Mouse (Mus musculus): Measurements from ENCODE around the gene Eml3. TPM values are rescaled to one million over a fixed set of nuclear protein-coding genes. Genes with fewer than 3 reads are reported as not detected.

The Eml3 gene
- polyA plus RNA-seq (2015; fragmentation: Illumina TruSeq; extraction: RNeasy Lipid Tissue Mini Kit (QIAGEN cat#74804); ENCODE audit: low read depth, low replicate concordance): 10.3 TPM

DNA sequence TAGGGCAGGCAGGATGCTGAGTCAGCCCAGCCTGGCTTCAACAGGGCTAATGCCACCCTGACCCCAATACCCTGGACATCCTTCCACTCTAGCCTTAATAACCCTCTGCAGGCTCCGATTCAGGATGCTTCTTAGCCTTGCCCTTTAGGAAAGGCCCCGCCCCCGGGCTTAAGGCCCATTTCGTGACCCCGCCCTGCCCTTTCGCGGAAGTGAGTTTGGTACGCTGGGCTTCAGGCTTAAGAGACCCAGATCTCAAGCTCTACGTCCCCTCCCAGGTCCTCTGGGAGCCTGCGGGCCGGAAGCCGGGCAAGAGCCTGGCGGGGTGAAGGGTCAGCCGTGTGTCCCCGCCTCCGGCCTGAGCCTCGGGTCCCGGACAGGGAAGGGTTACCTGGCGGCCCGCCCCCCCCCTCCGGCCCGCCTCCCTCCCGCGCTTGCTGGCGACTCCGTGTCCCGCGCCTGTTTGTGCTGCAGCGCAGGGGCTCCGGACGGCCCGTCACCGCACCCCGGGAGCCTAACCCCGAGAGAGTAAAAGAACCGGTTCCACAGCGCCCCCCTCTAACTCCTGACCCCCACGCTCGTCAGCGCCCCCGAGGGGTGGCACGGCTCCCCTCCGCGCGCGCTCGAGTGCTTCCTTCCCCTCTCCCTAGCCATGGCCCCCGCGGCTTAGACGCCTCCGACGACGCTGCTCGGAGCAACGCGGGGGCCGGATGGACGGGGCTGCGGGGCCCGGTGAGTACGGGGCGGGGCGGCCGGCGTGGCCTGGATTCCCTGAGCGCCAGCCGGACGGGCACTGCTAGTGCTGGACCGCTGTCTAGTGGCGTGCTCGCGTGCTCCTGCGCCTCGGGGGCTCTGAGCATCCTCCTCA is at the start of gene Eml3, which contains the start of gene Rom1:
Gene Eml3 (plus strand): TSS at position 329 of the 865 bp plus-strand sequence.
Gene Rom1 (minus strand): TSS at position 133 of the 865 bp plus-strand sequence.

DNA sequence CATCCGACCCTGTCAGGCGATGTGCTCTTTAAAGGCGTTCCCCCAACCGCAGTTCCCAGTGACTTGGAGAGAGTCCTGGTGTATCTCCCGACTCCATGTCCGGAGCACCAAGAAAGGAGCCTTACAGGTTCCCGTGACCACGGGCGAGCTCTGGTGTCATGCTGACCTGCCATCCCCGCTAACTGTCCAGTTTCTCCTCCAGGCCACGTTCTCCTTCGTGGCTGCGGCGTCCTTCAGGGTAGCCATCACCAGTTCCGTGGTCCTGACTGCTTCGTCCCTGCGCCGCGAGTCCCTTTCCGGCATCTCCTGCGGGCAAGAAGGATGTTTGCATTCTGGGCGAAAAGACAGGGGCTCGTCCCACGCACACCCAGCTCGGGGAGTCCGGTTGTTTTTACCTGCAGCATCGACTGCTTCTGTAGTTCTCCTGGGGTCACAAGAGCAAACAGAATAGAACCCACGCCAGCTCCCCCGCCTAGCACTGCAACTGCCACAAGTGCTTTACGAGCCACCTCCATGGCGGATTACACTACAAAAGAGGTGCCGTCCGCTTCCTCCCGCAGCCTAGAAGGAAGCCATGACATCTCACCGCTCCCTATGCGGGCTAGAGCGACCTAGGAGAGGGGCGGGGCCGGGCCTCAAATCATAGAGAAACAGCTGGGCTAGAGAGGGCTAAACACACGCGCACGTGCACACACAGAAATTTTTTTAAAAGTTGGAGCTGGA is 48.9 kb upstream of the Eml3 start, which contains the start of gene Uqcc3:
Gene Uqcc3 (minus strand): TSS at position 613 of the 723 bp plus-strand sequence.

GRCm38 (mm10) chr19:8883616-8884015 is 45.7 kb upstream of the Eml3 start, which contains the start of the genes Lbhd1 and Gm49403:
Lbhd1 (plus strand) TSS chr19:8883732.
Gm49403 (plus strand) TSS chr19:8883930.

GRCm38 (mm10) chr19:8888511-8889385 is 40.6 kb upstream of the Eml3 start, which contains the start of the genes 1810009A15Rik and Gm49416:
1810009A15Rik (plus strand) TSS chr19:8888853.
Gm49416 (plus strand) TSS chr19:8888926.

DNA sequence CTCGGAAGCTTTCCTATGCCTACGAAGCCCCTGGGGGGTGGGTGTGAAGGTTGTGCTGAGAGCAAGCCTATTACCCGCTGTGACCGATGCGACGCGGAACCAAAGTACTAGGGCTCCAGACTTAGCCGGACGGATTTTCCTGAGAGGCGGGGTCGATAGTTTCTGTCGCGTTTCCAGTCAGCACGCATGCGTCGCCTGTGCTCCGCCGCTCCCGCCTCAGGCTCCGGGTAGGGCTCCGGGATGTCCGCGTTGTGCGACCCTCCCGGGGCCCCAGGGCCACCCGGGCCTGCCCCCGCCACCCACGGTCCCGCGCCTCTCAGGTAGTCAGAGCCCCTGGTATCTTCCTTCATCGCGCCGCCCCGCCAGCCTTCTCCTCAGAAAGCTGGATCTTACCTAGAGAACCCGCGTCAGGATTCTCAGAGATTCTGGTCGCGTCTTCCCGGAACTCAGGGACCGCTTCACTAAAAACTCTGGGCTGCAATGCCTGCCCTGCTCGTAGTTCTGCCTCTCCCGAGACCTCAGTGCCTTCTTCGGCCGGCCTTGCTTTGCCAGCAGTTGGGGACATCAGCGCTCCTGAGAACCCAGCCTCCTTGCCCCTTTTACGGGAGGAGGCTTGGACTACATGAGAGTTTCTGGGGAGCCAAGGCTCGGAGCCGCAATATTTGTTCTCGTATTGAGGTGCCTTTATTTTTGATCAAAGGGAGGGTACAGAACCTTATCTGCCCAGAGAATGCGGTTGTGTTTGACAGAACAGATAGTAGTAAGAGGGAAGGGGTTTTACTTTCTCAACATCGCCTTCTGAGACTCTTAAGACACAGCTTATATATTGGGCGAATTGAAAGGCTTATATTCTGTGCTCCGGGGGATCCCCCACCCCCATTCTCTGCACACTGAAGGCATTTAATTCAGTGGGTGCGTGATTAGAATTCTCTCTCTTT is 36.3 kb upstream of the Eml3 start, which contains the start of gene Ints5:
Gene Ints5 (plus strand): TSS at position 177 of the 938 bp plus-strand sequence.

DNA sequence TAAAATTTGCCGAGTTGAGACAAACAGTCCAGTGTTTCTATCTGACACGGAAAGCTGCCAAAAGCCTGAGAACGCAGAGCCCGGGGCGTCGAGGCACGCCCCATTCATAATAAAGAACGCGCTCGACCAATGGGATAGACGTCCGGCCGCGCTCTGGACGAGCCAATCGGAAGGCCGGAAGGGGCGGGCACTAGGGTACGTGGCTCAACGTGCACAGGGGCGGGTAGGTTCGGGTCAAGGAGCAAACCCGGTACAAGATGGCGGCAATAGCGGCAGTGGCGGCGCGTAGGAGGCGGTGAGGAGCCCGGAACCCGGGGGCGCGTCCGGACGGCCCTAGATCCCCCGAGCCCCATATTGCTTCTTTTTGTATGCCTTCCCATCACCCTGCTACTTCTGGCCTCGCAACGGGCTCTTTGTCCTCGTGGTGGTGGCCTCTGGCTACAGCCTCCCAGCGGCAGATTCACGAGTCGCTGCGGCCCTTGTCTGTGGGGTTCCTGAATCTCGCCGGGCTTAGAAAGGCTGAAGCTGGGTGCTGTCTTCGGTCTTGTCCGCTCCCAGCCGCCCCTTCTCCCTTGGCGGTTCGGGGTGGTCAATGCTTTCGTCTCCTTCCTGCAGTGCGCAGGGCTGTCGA is 31.4 kb upstream of the Eml3 start, which contains the start of gene Ganab:
Gene Ganab (plus strand): TSS at position 207 of the 631 bp plus-strand sequence.

DNA sequence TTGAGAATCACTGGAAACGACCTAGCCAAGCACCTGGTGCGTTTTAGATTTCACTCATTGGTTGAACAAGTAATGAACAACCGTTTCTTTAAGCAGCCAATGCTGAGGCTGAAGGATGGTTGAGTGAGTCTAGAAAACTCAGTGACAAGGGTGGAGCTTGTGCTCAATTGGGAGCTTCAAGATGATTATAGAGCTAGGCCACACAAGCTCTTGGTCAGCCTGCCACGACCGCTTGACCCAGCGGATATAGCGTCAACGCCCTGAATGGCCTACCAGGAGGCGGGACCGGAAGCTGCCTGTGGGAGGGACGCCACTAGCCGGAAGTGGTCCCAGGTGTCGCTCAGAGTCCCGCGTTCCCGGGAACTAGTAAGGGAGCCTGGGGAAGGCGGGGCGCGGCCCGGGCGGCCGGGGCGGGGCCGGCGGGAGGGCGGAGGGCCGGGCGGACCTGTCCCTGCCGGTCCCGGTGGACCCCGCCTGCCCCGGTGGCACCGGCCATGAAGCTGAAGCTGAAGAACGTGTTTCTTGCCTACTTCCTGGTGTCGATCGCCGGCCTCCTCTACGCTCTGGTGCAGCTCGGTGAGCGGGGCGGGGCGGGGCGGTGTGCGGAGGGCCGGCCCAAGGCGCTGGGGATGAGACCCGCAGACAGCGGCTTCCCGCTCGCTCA is 9.1 kb upstream of the Eml3 start, which contains the start of gene B3gat3:
Gene B3gat3 (plus strand): TSS at position 302 of the 664 bp plus-strand sequence.

DNA sequence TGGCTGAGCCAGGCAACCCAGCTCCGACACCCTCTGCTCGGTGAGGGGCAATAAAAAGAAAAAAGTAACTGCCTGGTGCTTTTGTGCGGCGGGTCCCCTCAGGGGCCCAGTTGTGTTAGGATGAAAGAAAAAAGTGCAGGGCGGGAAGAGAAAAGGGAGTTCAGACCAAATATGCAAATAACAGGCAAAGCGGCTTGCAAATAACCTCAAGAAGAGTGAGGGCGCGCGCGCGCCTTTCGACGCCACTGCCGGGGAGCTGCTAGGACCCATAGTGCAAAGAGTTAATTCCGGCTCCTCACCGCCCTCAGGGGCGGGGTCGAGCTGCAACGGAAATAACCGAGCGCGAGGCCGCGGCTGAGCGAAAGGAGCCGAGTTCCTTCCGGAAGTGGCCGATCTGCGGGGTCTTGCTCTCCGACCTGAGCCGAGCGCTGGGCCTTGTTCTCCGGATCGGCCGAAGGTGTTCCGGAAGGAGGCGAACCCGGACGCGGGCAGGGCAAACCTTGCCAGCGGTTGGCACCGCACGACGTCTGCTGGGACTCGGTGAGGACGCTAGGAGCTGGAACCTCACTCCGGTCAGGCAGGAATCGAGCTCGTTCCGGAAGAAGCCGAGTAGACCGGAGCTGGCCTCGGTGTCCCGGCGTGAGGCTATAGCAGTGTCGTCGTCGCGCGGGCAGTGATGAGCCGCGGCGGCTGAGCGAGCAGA is 12.3 kb downstream of the Eml3 start, which contains the start of gene Mta2:
Gene Mta2 (plus strand): TSS at position 361 of the 703 bp plus-strand sequence.

GRCm38 (mm10) chr19:8953135-8954039 is 24.0 kb downstream of the Eml3 start, which contains the start of gene Tut1:
Tut1 (plus strand) TSS chr19:8953847.

GRCm38 (mm10) chr19:8966590-8967372 is 37.4 kb downstream of the Eml3 start, which contains the start of gene Eef1g:
Eef1g (plus strand) TSS chr19:8967041.

DNA sequence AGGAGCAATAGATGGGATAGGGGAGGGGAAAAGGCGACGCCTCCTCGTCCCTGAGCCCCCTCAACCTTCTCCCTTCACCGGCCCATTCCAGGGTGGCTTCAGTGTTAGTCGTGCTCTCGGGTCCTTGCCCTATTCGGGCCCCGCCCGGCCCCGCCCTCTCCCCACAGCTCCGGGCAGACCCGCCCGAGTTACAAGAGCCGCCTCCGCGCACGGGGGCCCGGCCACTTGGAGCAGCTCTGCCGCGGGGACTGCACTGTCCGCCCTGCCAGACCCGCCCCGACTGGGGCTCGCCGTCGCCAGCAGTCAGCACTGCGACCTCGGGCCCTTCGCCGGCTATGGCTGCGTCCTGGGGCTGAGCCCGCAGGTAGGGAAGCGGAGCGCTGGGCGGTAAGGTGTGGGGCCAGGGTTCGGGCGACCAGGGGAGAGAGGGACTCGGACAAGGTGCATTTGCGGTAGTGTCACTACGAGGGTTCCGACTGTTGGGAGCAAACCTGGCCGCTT is 59.8 kb downstream of the Eml3 start, which contains the start of gene Ahnak:
Gene Ahnak (plus strand): TSS at position 219 of the 501 bp plus-strand sequence.

Other genes with a start within 250 kb of the Eml3 start
- gene Slc3a2, start 206.2 kb upstream of the Eml3 start, polyA plus RNA-seq (2015; fragmentation: Illumina TruSeq; extraction: RNeasy Lipid Tissue Mini Kit (QIAGEN cat#74804); ENCODE audit: low read depth, low replicate concordance): 155 TPM
- 52.0 TPM for gene Wdr74, start 193.7 kb upstream of the Eml3 start, polyA plus RNA-seq (2015; fragmentation: Illumina TruSeq; extraction: RNeasy Lipid Tissue Mini Kit (QIAGEN cat#74804); ENCODE audit: low read depth, low replicate concordance)
- not detected for gene 1700092M07Rik, start 188.8 kb upstream of the Eml3 start, polyA plus RNA-seq (2015; fragmentation: Illumina TruSeq; extraction: RNeasy Lipid Tissue Mini Kit (QIAGEN cat#74804); ENCODE audit: low read depth, low replicate concordance)
- 93.3 TPM for gene Stx5a, start 188.1 kb upstream of the Eml3 start, polyA plus RNA-seq (2015; fragmentation: Illumina TruSeq; extraction: RNeasy Lipid Tissue Mini Kit (QIAGEN cat#74804); ENCODE audit: low read depth, low replicate concordance)
- 89.5 TPM for gene Nxf1, start 172.5 kb upstream of the Eml3 start, polyA plus RNA-seq (2015; fragmentation: Illumina TruSeq; extraction: RNeasy Lipid Tissue Mini Kit (QIAGEN cat#74804); ENCODE audit: low read depth, low replicate concordance)
- gene Tmem223, start 158.6 kb upstream of the Eml3 start, polyA plus RNA-seq (2015; fragmentation: Illumina TruSeq; extraction: RNeasy Lipid Tissue Mini Kit (QIAGEN cat#74804); ENCODE audit: low read depth, low replicate concordance): 109 TPM
- gene Tmem179b, start 155.1 kb upstream of the Eml3 start, polyA plus RNA-seq (2015; fragmentation: Illumina TruSeq; extraction: RNeasy Lipid Tissue Mini Kit (QIAGEN cat#74804); ENCODE audit: low read depth, low replicate concordance): 11.0 TPM
- 12.2 TPM for gene Taf6l, start 143.1 kb upstream of the Eml3 start, polyA plus RNA-seq (2015; fragmentation: Illumina TruSeq; extraction: RNeasy Lipid Tissue Mini Kit (QIAGEN cat#74804); ENCODE audit: low read depth, low replicate concordance)
- 206 TPM for gene Polr2g, start 131.0 kb upstream of the Eml3 start, polyA plus RNA-seq (2015; fragmentation: Illumina TruSeq; extraction: RNeasy Lipid Tissue Mini Kit (QIAGEN cat#74804); ENCODE audit: low read depth, low replicate concordance)
- 4.3 TPM for gene Zbtb3, start 127.0 kb upstream of the Eml3 start, polyA plus RNA-seq (2015; fragmentation: Illumina TruSeq; extraction: RNeasy Lipid Tissue Mini Kit (QIAGEN cat#74804); ENCODE audit: low read depth, low replicate concordance)
- gene Ttc9c, start 110.2 kb upstream of the Eml3 start, polyA plus RNA-seq (2015; fragmentation: Illumina TruSeq; extraction: RNeasy Lipid Tissue Mini Kit (QIAGEN cat#74804); ENCODE audit: low read depth, low replicate concordance): 38.9 TPM
- gene Hnrnpul2, start 109.5 kb upstream of the Eml3 start, polyA plus RNA-seq (2015; fragmentation: Illumina TruSeq; extraction: RNeasy Lipid Tissue Mini Kit (QIAGEN cat#74804); ENCODE audit: low read depth, low replicate concordance): 102 TPM
- not detected for gene AC129217.1, start 99.8 kb upstream of the Eml3 start, polyA plus RNA-seq (2015; fragmentation: Illumina TruSeq; extraction: RNeasy Lipid Tissue Mini Kit (QIAGEN cat#74804); ENCODE audit: low read depth, low replicate concordance)
- gene Bscl2, start 92.1 kb upstream of the Eml3 start, polyA plus RNA-seq (2015; fragmentation: Illumina TruSeq; extraction: RNeasy Lipid Tissue Mini Kit (QIAGEN cat#74804); ENCODE audit: low read depth, low replicate concordance): 92.5 TPM
- gene Gng3, start 90.4 kb upstream of the Eml3 start, polyA plus RNA-seq (2015; fragmentation: Illumina TruSeq; extraction: RNeasy Lipid Tissue Mini Kit (QIAGEN cat#74804); ENCODE audit: low read depth, low replicate concordance): 191 TPM
- gene Lrrn4cl, start 78.8 kb upstream of the Eml3 start, polyA plus RNA-seq (2015; fragmentation: Illumina TruSeq; extraction: RNeasy Lipid Tissue Mini Kit (QIAGEN cat#74804); ENCODE audit: low read depth, low replicate concordance): 0.82 TPM
- gene Ubxn1, start 58.1 kb upstream of the Eml3 start, polyA plus RNA-seq (2015; fragmentation: Illumina TruSeq; extraction: RNeasy Lipid Tissue Mini Kit (QIAGEN cat#74804); ENCODE audit: low read depth, low replicate concordance): 140 TPM
- 52.0 TPM for gene Uqcc3, start 48.6 kb upstream of the Eml3 start, polyA plus RNA-seq (2015; fragmentation: Illumina TruSeq; extraction: RNeasy Lipid Tissue Mini Kit (QIAGEN cat#74804); ENCODE audit: low read depth, low replicate concordance)
- gene Lbhd1, start 45.8 kb upstream of the Eml3 start, polyA plus RNA-seq (2015; fragmentation: Illumina TruSeq; extraction: RNeasy Lipid Tissue Mini Kit (QIAGEN cat#74804); ENCODE audit: low read depth, low replicate concordance): 15.7 TPM
- not detected for gene Gm49403, start 45.6 kb upstream of the Eml3 start, polyA plus RNA-seq (2015; fragmentation: Illumina TruSeq; extraction: RNeasy Lipid Tissue Mini Kit (QIAGEN cat#74804); ENCODE audit: low read depth, low replicate concordance)
- gene 1810009A15Rik, start 40.7 kb upstream of the Eml3 start, polyA plus RNA-seq (2015; fragmentation: Illumina TruSeq; extraction: RNeasy Lipid Tissue Mini Kit (QIAGEN cat#74804); ENCODE audit: low read depth, low replicate concordance): 47.2 TPM
- not detected for gene Gm49416, start 40.6 kb upstream of the Eml3 start, polyA plus RNA-seq (2015; fragmentation: Illumina TruSeq; extraction: RNeasy Lipid Tissue Mini Kit (QIAGEN cat#74804); ENCODE audit: low read depth, low replicate concordance)
- 12.2 TPM for gene Ints5, start 36.5 kb upstream of the Eml3 start, polyA plus RNA-seq (2015; fragmentation: Illumina TruSeq; extraction: RNeasy Lipid Tissue Mini Kit (QIAGEN cat#74804); ENCODE audit: low read depth, low replicate concordance)
- 81.9 TPM for gene Ganab, start 31.5 kb upstream of the Eml3 start, polyA plus RNA-seq (2015; fragmentation: Illumina TruSeq; extraction: RNeasy Lipid Tissue Mini Kit (QIAGEN cat#74804); ENCODE audit: low read depth, low replicate concordance)
- gene B3gat3, start 9.2 kb upstream of the Eml3 start, polyA plus RNA-seq (2015; fragmentation: Illumina TruSeq; extraction: RNeasy Lipid Tissue Mini Kit (QIAGEN cat#74804); ENCODE audit: low read depth, low replicate concordance): 219 TPM
- 10.4 TPM for gene Rom1, start 196 bp upstream of the Eml3 start, polyA plus RNA-seq (2015; fragmentation: Illumina TruSeq; extraction: RNeasy Lipid Tissue Mini Kit (QIAGEN cat#74804); ENCODE audit: low read depth, low replicate concordance)
- 42.2 TPM for gene Mta2, start 12.3 kb downstream of the Eml3 start, polyA plus RNA-seq (2015; fragmentation: Illumina TruSeq; extraction: RNeasy Lipid Tissue Mini Kit (QIAGEN cat#74804); ENCODE audit: low read depth, low replicate concordance)
- gene Tut1, start 24.3 kb downstream of the Eml3 start, polyA plus RNA-seq (2015; fragmentation: Illumina TruSeq; extraction: RNeasy Lipid Tissue Mini Kit (QIAGEN cat#74804); ENCODE audit: low read depth, low replicate concordance): 16.9 TPM
- gene Eef1g, start 37.5 kb downstream of the Eml3 start, polyA plus RNA-seq (2015; fragmentation: Illumina TruSeq; extraction: RNeasy Lipid Tissue Mini Kit (QIAGEN cat#74804); ENCODE audit: low read depth, low replicate concordance): 367 TPM
- gene Ahnak, start 59.7 kb downstream of the Eml3 start, polyA plus RNA-seq (2015; fragmentation: Illumina TruSeq; extraction: RNeasy Lipid Tissue Mini Kit (QIAGEN cat#74804); ENCODE audit: low read depth, low replicate concordance): 5.2 TPM
- gene Scgb1a1, start 158.4 kb downstream of the Eml3 start, polyA plus RNA-seq (2015; fragmentation: Illumina TruSeq; extraction: RNeasy Lipid Tissue Mini Kit (QIAGEN cat#74804); ENCODE audit: low read depth, low replicate concordance): not detected
- gene Asrgl1, start 206.1 kb downstream of the Eml3 start, polyA plus RNA-seq (2015; fragmentation: Illumina TruSeq; extraction: RNeasy Lipid Tissue Mini Kit (QIAGEN cat#74804); ENCODE audit: low read depth, low replicate concordance): 116 TPM